Mouse (Mus musculus): Measurements from ENCODE around the gene Cldn19. TPM values are rescaled to one million over a fixed set of nuclear protein-coding genes. Genes with fewer than 3 reads are reported as not detected.

The Cldn19 gene
- 0.07 TPM in 1 of 2 replicates, not detected in the other for polyA plus RNA-seq (2015; fragmentation: Nextera tagmentation; extraction: Ambion mirVana)

DNA sequence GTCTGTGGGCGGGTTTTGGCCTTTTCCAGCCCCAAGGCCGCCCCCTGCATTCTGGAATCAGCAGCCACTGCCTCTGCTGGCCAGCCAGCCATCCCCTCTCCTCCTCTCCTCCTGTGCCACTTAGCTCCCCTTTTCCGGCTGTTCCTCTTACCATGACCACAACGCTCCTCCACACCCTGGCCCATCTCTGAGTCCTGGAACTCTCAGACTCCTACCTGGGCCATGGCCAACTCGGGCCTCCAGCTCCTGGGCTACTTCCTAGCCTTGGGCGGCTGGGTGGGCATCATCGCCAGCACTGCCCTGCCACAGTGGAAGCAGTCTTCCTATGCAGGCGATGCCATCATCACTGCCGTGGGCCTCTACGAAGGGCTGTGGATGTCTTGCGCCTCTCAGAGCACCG lies at the start of gene Cldn19:
TSS of gene Cldn19 (plus strand) at position 64 of the 400 bp plus-strand sequence.
- TF ChIP-seq EP300 (optimal IDR thresholded peaks at IDR 0.05) (no peak), CTCF (IDR thresholded peaks at IDR 0.05; ENCODE audit: low read depth) (no peak)
- H3K36me3 ChIP-seq (ENCODE audit: control insufficient read depth, insufficient read depth, low read length) = no peaks in the 10 kb centered on the region
- H3K9me3 ChIP-seq (ENCODE audit: control insufficient read depth, low read length) = no peaks in the 10 kb centered on the region
- H3K27ac ChIP-seq (replicated peaks) = no peak within 1 kb of the TSS
- 86% methylated on average over 12 of the region's 12 CpGs for WGBS
- DNase-seq (ENCODE audit: low spot score) (no peak), ATAC-seq (ENCODE audit: low FRiP score, low TSS enrichment) (no peak)
- no peaks in the 10 kb centered on the region for H3K27me3 ChIP-seq (ENCODE audit: control insufficient read depth, insufficient read depth, low read length)
- 0 out of 2 replicates have a peak, but pooled peaks cover 3% of the 10 kb centered on the region for H3K4me1 ChIP-seq (replicated peaks; ENCODE audit: control insufficient read depth, insufficient read depth)
- H3K4me3 ChIP-seq (ENCODE audit: low read depth, low read length) = no peak within 1 kb of the TSS
- H3K4me2 ChIP-seq (replicated peaks; ENCODE audit: low read depth) = no peak within 1 kb of the TSS
- H3K9ac ChIP-seq (ENCODE audit: low read length) = peak within 1 kb of the TSS; percentile 23; the same call in 1 of the 2 replicates

DNA sequence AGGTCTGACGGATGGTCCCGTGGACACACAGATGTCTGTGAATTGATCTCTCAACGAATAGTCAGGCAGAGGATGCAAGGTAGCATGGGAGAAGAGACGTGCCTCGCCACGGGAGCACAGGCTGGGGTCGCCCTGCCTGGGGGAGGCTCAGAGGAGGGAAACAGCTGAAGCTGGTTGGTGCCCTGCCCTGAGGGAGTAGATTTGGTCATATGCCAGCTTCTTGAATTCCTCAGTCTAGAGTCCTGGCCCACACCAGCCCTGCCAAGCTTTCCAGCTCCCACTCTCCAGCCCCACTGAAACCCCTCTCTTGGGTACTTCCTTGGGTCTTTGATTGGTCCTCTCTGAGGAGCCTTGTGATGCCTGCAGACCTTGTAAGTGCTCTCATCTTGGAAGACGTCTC lies 38.5 kb upstream of the Cldn19 start:
- Histone ChIP-seq H3K4me3 (ENCODE audit: low read depth, low read length) (no peak overlapping the region), H3K27me3 (ENCODE audit: control insufficient read depth, insufficient read depth, low read length) (no peaks in the 10 kb centered on the region), H3K4me2 (replicated peaks; ENCODE audit: low read depth) (no peak overlapping the region), H3K27ac (replicated peaks) (no peak overlapping the region), H3K4me1 (replicated peaks; ENCODE audit: control insufficient read depth, insufficient read depth) (no peaks in the 10 kb centered on the region), H3K9ac (ENCODE audit: low read length) (no peak overlapping the region), H3K36me3 (ENCODE audit: control insufficient read depth, insufficient read depth, low read length) (no peaks in the 10 kb centered on the region), H3K9me3 (ENCODE audit: control insufficient read depth, low read length) (no peaks in the 10 kb centered on the region)
- TF ChIP-seq EP300 (optimal IDR thresholded peaks at IDR 0.05) = no peak
- TF ChIP-seq CTCF (IDR thresholded peaks at IDR 0.05; ENCODE audit: low read depth) = no peak
- WGBS = 57% methylated on average over 8 of the region's 8 CpGs
- ATAC-seq (ENCODE audit: low FRiP score, low TSS enrichment) (peak; percentile 35; the same call in 1 of the 2 replicates), DNase-seq (ENCODE audit: low spot score) (no peak)

DNA sequence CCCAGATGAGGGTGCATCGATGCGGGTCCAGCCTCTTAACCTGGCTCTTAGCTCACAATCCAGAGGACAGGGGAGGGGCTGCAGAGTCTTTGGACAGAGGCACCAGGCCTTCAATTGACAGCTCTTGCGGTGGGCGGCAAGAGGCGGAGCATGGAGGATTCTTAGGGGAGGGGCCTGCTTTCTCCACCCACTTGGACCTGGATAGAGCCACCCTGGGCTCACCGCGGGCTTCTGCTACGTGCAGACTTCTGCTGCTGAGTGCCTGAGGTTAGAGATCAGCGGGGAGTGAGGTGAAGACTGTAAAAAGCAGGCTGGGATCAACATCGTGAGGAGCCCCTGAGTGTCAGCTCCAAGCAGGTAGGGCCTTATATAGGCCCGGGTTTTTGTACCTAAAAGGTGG lies 37.0 kb upstream of the Cldn19 start, which contains the start of gene Tmem269:
TSS of gene Tmem269 (minus strand) at position 49 of the 400 bp plus-strand sequence.
- H3K9ac ChIP-seq (ENCODE audit: low read length) = no peak within 1 kb of the TSS
- H3K27me3 ChIP-seq (ENCODE audit: control insufficient read depth, insufficient read depth, low read length) = no peaks in the 10 kb centered on the region
- H3K4me2 ChIP-seq (replicated peaks; ENCODE audit: low read depth) = no peak within 1 kb of the TSS
- DNase-seq (ENCODE audit: low spot score) (no peak), ATAC-seq (ENCODE audit: low FRiP score, low TSS enrichment) (no peak)
- H3K4me3 ChIP-seq (ENCODE audit: low read depth, low read length) = no peak within 1 kb of the TSS
- 13% methylated on average over 11 of the region's 11 CpGs for WGBS
- no peak within 1 kb of the TSS for H3K27ac ChIP-seq (replicated peaks)
- H3K9me3 ChIP-seq (ENCODE audit: control insufficient read depth, low read length) = no peaks in the 10 kb centered on the region
- no peaks in the 10 kb centered on the region; the same call in 1 of the 2 replicates for H3K36me3 ChIP-seq (ENCODE audit: control insufficient read depth, insufficient read depth, low read length)
- no peaks in the 10 kb centered on the region for H3K4me1 ChIP-seq (replicated peaks; ENCODE audit: control insufficient read depth, insufficient read depth)
- TF ChIP-seq CTCF (IDR thresholded peaks at IDR 0.05; ENCODE audit: low read depth) (no peak), EP300 (optimal IDR thresholded peaks at IDR 0.05) (no peak)

DNA sequence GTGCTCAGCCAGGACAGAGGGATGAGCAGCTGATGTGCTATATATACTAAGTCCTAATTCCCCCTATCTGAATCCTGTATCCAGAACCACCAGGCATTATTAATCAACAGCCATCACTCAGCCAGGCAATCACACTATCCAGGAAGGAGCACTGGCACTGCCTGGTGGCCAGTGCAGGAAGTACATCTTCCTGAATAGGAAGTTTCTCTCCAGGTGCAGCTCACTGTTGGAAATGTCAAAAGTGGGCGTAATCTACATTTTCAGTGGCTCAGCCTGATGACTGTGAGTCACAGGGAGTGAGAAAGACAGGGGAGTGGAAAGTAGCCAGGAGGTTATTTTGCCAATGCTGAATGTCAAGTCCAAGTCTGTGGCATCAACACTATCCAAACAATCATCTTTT lies 31.5 kb upstream of the Cldn19 start:
- H3K36me3 ChIP-seq (ENCODE audit: control insufficient read depth, insufficient read depth, low read length) = peaks cover 10% of the 10 kb centered on the region; the same call in 1 of the 2 replicates
- no peak overlapping the region for H3K4me3 ChIP-seq (ENCODE audit: low read depth, low read length)
- ATAC-seq (ENCODE audit: low FRiP score, low TSS enrichment) = peak; percentile 45; the same call in 1 of the 2 replicates
- peak; percentile 50 for DNase-seq (ENCODE audit: low spot score)
- H3K9ac ChIP-seq (ENCODE audit: low read length) = no peak overlapping the region
- H3K4me2 ChIP-seq (replicated peaks; ENCODE audit: low read depth) = no peak overlapping the region
- no peaks in the 10 kb centered on the region for H3K27me3 ChIP-seq (ENCODE audit: control insufficient read depth, insufficient read depth, low read length)
- no peaks in the 10 kb centered on the region for H3K4me1 ChIP-seq (replicated peaks; ENCODE audit: control insufficient read depth, insufficient read depth)
- TF ChIP-seq EP300 (optimal IDR thresholded peaks at IDR 0.05) (no peak), CTCF (IDR thresholded peaks at IDR 0.05; ENCODE audit: low read depth) (peak; percentile 80)
- H3K9me3 ChIP-seq (ENCODE audit: control insufficient read depth, low read length) = no peaks in the 10 kb centered on the region
- H3K27ac ChIP-seq (replicated peaks) = no peak overlapping the region
- WGBS = 69% methylated on average over 1 of the region's 1 CpGs

DNA sequence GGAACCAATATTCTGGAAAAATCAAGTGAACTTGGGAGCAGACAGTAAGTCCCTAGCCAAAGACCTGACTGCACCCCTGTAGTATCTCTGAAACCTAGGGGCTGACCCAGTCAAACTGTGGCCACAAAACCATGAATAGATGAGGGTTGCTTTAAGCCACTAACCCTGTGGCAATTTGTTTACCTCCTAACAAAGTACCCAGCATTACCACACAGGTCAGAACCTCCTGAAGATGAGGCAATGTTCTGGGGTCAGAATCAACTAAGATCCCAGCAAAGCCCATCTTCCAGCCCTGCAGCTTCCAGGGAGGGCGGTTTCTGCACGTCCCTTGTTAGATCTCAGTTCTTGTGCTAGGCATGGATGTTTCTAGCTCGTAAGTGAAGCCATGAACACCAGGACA lies 30.7 kb upstream of the Cldn19 start:
- Histone ChIP-seq H3K4me3 (ENCODE audit: low read depth, low read length) (no peak overlapping the region), H3K36me3 (ENCODE audit: control insufficient read depth, insufficient read depth, low read length) (peaks cover 10% of the 10 kb centered on the region; the same call in 1 of the 2 replicates), H3K4me2 (replicated peaks; ENCODE audit: low read depth) (no peak overlapping the region), H3K9ac (ENCODE audit: low read length) (no peak overlapping the region), H3K27ac (replicated peaks) (no peak overlapping the region), H3K9me3 (ENCODE audit: control insufficient read depth, low read length) (no peaks in the 10 kb centered on the region), H3K4me1 (replicated peaks; ENCODE audit: control insufficient read depth, insufficient read depth) (no peaks in the 10 kb centered on the region), H3K27me3 (ENCODE audit: control insufficient read depth, insufficient read depth, low read length) (no peaks in the 10 kb centered on the region)
- 95% methylated on average over 3 of the region's 3 CpGs for WGBS
- DNase-seq (ENCODE audit: low spot score) (no peak), ATAC-seq (ENCODE audit: low FRiP score, low TSS enrichment) (no peak)
- TF ChIP-seq EP300 (optimal IDR thresholded peaks at IDR 0.05) (no peak), CTCF (IDR thresholded peaks at IDR 0.05; ENCODE audit: low read depth) (no peak)

DNA sequence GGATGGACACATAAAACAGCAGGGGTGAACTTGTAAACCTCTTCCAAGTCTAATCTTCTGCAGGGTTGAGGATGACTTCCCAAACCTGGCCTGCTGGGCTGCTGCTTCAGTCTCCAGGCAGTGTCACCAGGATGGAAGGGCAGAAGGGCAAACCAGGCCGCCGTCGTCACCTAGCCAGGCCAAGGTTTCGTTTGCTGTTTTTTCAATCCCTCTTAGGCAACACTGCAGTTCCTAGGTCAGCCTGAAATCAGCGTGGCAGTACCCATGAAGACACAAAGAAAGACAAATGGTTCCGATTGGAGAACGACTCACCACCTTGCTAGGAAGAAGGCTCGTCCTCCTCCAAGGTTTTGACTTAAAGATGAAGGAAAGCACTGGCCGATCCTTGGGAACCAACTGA lies 29.5 kb upstream of the Cldn19 start:
- Histone ChIP-seq H3K36me3 (ENCODE audit: control insufficient read depth, insufficient read depth, low read length) (peaks cover 10% of the 10 kb centered on the region; the same call in 1 of the 2 replicates), H3K27ac (replicated peaks) (no peak overlapping the region), H3K9me3 (ENCODE audit: control insufficient read depth, low read length) (no peaks in the 10 kb centered on the region), H3K4me3 (ENCODE audit: low read depth, low read length) (no peak overlapping the region), H3K4me1 (replicated peaks; ENCODE audit: control insufficient read depth, insufficient read depth) (no peaks in the 10 kb centered on the region), H3K27me3 (ENCODE audit: control insufficient read depth, insufficient read depth, low read length) (no peaks in the 10 kb centered on the region), H3K4me2 (replicated peaks; ENCODE audit: low read depth) (no peak overlapping the region), H3K9ac (ENCODE audit: low read length) (no peak overlapping the region)
- no peak for DNase-seq (ENCODE audit: low spot score)
- WGBS = 85% methylated on average over 9 of the region's 9 CpGs
- TF ChIP-seq CTCF (IDR thresholded peaks at IDR 0.05; ENCODE audit: low read depth) = no peak
- TF ChIP-seq EP300 (optimal IDR thresholded peaks at IDR 0.05) = no peak
- no peak for ATAC-seq (ENCODE audit: low FRiP score, low TSS enrichment)
